Mouse (Mus musculus) C2C12 (cell line): Measurements from ENCODE around the gene Evx1. TPM values are rescaled to one million over a fixed set of nuclear protein-coding genes. Genes with fewer than 3 reads are reported as not detected.

ENCODE experiments used
- H3K27me3 ChIP-seq: one replicate; pipeline ENCODE4 v1.6.1; 2011; ENCODE audit not compliant: control insufficient read depth, insufficient read depth, insufficient read length
- H3K36me3 ChIP-seq: one replicate; pipeline ENCODE4 v1.6.1; 2011; ENCODE audit not compliant: control insufficient read depth, insufficient read depth
- H3K4me3 ChIP-seq: one replicate; pipeline ENCODE4 v1.5.1; 2011; ENCODE audit warnings: mild to moderate bottlenecking, control low read depth; ENCODE audit not compliant: poor library complexity, insufficient read depth, severe bottlenecking
- H3K79me2 ChIP-seq: one replicate; pipeline ENCODE4 v1.6.1; 2011; ENCODE audit not compliant: control insufficient read depth, insufficient read depth
- H3K79me3 ChIP-seq: one replicate; pipeline ENCODE4 v1.6.1; 2011; ENCODE audit warnings: low read depth, control low read depth
- H3ac ChIP-seq: one replicate; pipeline ENCODE3; 2011; ENCODE audit warnings: low read depth; ENCODE audit not compliant: control insufficient read depth, insufficient read length
- CEBPB ChIP-seq: IDR thresholded peaks from one replicate; pipeline ENCODE4 v1.6.1; 2011; ENCODE audit warnings: low read depth, mild to moderate bottlenecking, control low read depth, moderate library complexity
- CTCF ChIP-seq: IDR thresholded peaks from one replicate; pipeline ENCODE4 v1.5.1; 2011; ENCODE audit not compliant: control insufficient read depth, insufficient read depth, insufficient read length
- FOSL1 ChIP-seq: IDR thresholded peaks from one replicate; pipeline ENCODE4 v1.8.0; 2011; ENCODE audit warnings: mild to moderate bottlenecking, low read length; ENCODE audit not compliant: poor library complexity, insufficient read depth, severe bottlenecking
- MAX ChIP-seq: IDR thresholded peaks from one replicate; pipeline ENCODE4 v1.6.1; 2011; ENCODE audit warnings: mild to moderate bottlenecking, control low read depth
- MYOD1 ChIP-seq: IDR thresholded peaks from one replicate; pipeline ENCODE4 v1.6.1; 2011; ENCODE audit warnings: low read depth; ENCODE audit not compliant: control insufficient read depth, insufficient read length
- MYOG ChIP-seq: IDR thresholded peaks from one replicate; pipeline ENCODE4 v1.6.1; 2011; ENCODE audit not compliant: control insufficient read depth, insufficient read length; ENCODE audit errors: extremely low read depth
- USF1 ChIP-seq: IDR thresholded peaks from one replicate; pipeline ENCODE4 v1.6.1; 2011; ENCODE audit warnings: low read depth, mild to moderate bottlenecking, control low read depth, moderate library complexity
- long read RNA-seq, 2 experiments: library from polyadenylated mRNA; unstranded; transcript quantifications; one replicate each; pipeline ENCODE4 v2.0.0; 2019 to 2020
- polyA plus RNA-seq: library from polyadenylated mRNA; unstranded; fragments of >200 nt; fragmentation: generic; extraction: Trizol; gene quantifications from one replicate; pipeline ENCODE4 v1.2.1, GENCODE M21; 2012; ENCODE audit warnings: missing spikeins

Evx1 gene
- not detected for polyA plus RNA-seq
- long read RNA-seq, experiment 1, result 0 reads
- long read RNA-seq, experiment 2, result 0 reads

- Histone ChIP-seq H3K79me3 (no peaks in the 10 kb centered on the region), H3K27me3 (peaks cover 86% of the 10 kb centered on the region), H3K36me3 (no peaks in the 10 kb centered on the region), H3K79me2 (no peaks in the 10 kb centered on the region), H3K4me3 (no peak within 1 kb of the TSS), H3ac (no peak within 1 kb of the TSS)
- TF ChIP-seq MAX (no peak), MYOD1 (no peak), CEBPB (no peak), MYOG (no peak), FOSL1 (no peak), CTCF (no peak), USF1 (no peak)
Measured at GRCm38 (mm10) chr6:52313391-52314303, at the start of gene Evx1. Gene Evx1 (plus strand): TSS chr6:52313498.

- Histone ChIP-seq H3K36me3 (no peaks in the 10 kb centered on the region), H3ac (no peak overlapping the region), H3K4me3 (no peak overlapping the region), H3K27me3 (no peaks in the 10 kb centered on the region), H3K79me2 (no peaks in the 10 kb centered on the region), H3K79me3 (no peaks in the 10 kb centered on the region)
- TF ChIP-seq CTCF, result no peak
- TF ChIP-seq CEBPB, result no peak
- no peak for TF ChIP-seq MYOD1
- no peak for TF ChIP-seq USF1
- no peak for TF ChIP-seq MAX
- TF ChIP-seq MYOG, result no peak
- no peak for TF ChIP-seq FOSL1
Measured at GRCm38 (mm10) chr6:52264106-52264790, 49.0 kb upstream of the Evx1 start.

GRCm38 (mm10) chr6:52265306-52265912, 47.9 kb upstream of the Evx1 start:
- Histone ChIP-seq H3K4me3 (no peak overlapping the region), H3K36me3 (no peaks in the 10 kb centered on the region), H3K79me2 (no peaks in the 10 kb centered on the region), H3K27me3 (no peaks in the 10 kb centered on the region), H3K79me3 (no peaks in the 10 kb centered on the region), H3ac (no peak overlapping the region)
- TF ChIP-seq CTCF, result no peak
- TF ChIP-seq MYOD1, result no peak
- TF ChIP-seq USF1, result no peak

GRCm38 (mm10) chr6:52265913-52266665, 47.2 kb upstream of the Evx1 start:
- Histone ChIP-seq H3ac (no peak overlapping the region), H3K27me3 (no peaks in the 10 kb centered on the region), H3K36me3 (no peaks in the 10 kb centered on the region), H3K79me3 (no peaks in the 10 kb centered on the region), H3K79me2 (no peaks in the 10 kb centered on the region), H3K4me3 (no peak overlapping the region)
- TF ChIP-seq CEBPB (no peak), FOSL1 (no peak), MYOD1 (no peak), USF1 (no peak), CTCF (no peak), MYOG (no peak), MAX (no peak)

GRCm38 (mm10) chr6:52266666-52266985, 46.7 kb upstream of the Evx1 start:
- Histone ChIP-seq H3K79me3 (no peaks in the 10 kb centered on the region), H3ac (no peak overlapping the region), H3K27me3 (no peaks in the 10 kb centered on the region), H3K4me3 (no peak overlapping the region), H3K36me3 (no peaks in the 10 kb centered on the region), H3K79me2 (no peaks in the 10 kb centered on the region)
- no peak for TF ChIP-seq MAX
- TF ChIP-seq MYOD1, result no peak
- TF ChIP-seq CTCF, result no peak
- TF ChIP-seq MYOG, result no peak
- no peak for TF ChIP-seq FOSL1
- no peak for TF ChIP-seq CEBPB
- TF ChIP-seq USF1, result no peak
